Mouse (Mus musculus) heart, postnatal 0 days (tissue): ENCODE data around the gene Eif2d.

Source experiments
- CTCF ChIP-seq: IDR thresholded peaks from 2 replicates; pipeline ENCODE4 v1.5.1; 2016; ENCODE audit warnings: antibody characterized with exemption, control low read depth, low read depth
- EP300 ChIP-seq: IDR thresholded peaks from 2 replicates; pipeline ENCODE4 v1.6.1; 2016; ENCODE audit warnings: antibody characterized with exemption, low read depth

DNA sequence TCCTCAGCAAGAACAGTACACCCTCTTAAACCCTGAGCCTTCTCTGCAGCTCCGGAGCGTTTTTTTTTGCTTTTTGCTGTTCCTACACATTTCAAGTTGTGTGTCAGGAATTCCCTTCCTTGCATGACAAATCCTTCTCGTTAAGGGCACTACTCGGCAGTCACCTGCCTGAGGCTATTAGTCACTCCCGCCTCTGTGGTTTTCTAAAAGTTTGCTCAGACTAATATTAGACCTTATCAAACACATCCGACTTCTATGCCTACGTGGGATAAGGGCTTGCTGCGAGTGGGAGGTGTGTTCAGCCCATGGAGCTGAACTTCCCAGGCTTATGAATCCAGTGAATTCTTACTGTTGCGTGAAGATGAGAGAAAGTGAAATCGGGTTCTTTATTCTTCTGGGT, 34.5 kb upstream of the Eif2d start:
- TF ChIP-seq EP300 (no peak), CTCF (no peak)
